Mouse (Mus musculus) thymus, postnatal 4 days (tissue): Measurements from ENCODE around the gene Gm9964.

Source experiments
- DNase-seq: peaks from one replicate; pipeline ENCODE4 v3.0.0; 2021

The Gm9964 gene

GRCm38 (mm10) chr11:79252881-79253541 is 43.7 kb downstream of the Gm9964 start:
- DNase-seq, result no peak
